10 mouse cellular contexts compared by ENCODE assay signal in genomic region chr19:7121252-7121651, GRCm38 (mm10). TPM values are rescaled to one million over a fixed set of nuclear protein-coding genes. Genes with fewer than 3 reads are reported as not detected.
DNase-seq lines count a peak whose midpoint lies in the region; ATAC-seq and TF ChIP-seq lines count a peak whose summit lies in the region.
"Had no signal": no experiment of that assay in that cellular context is flagged by ENCODE, and none has a peak within 500 bp of the region (broad histone marks: within the 10 kb centered on the region; RNA-seq: fewer than 3 reads in every experiment).

No protein-coding gene starts in this region.

- peaks cover 25% of the 10 kb centered on the region for H3K4me1 ChIP-seq in liver, adult 2 months (ENCODE audit: control insufficient read depth, insufficient read depth, low read length)
- H3K4me1 ChIP-seq in liver, postnatal 0 days (ENCODE audit: insufficient read depth): peaks cover 29% of the 10 kb centered on the region
- H3K4me1 ChIP-seq in intestine, postnatal 0 days (replicated peaks; ENCODE audit: control insufficient read depth, insufficient read depth, low read length): no peaks in the 10 kb centered on the region
- peaks cover 28% of the 10 kb centered on the region for H3K4me1 ChIP-seq in embryonic facial prominence, embryonic 10.5 days

- H3K27ac ChIP-seq in liver, adult 2 months (replicated peaks; ENCODE audit: insufficient read depth, low read depth, low read length): peak overlapping the region; percentile 81
- no peak overlapping the region for H3K27ac ChIP-seq in liver, postnatal 0 days (ENCODE audit: low read depth)
- H3K27ac ChIP-seq in intestine, postnatal 0 days (ENCODE audit: low read depth, low read length): no peak overlapping the region
- no peak overlapping the region; the same call in 1 of the 2 replicates for H3K27ac ChIP-seq in embryonic facial prominence, embryonic 10.5 days (replicated peaks)
- H3K27ac ChIP-seq: liver, embryonic 14.5 days had no signal

- ATAC-seq in liver, postnatal 0 days: no peak
- no peak for ATAC-seq in intestine, postnatal 0 days

- no peak overlapping the region for H3K4me3 ChIP-seq in liver, adult 2 months (ENCODE audit: insufficient read depth, low read depth, low read length)
- H3K4me3 ChIP-seq in liver, postnatal 0 days (ENCODE audit: low read depth, low read length): no peak overlapping the region
- H3K4me3 ChIP-seq in intestine, postnatal 0 days (ENCODE audit: low read depth, low read length): no peak overlapping the region
- no peak overlapping the region for H3K4me3 ChIP-seq in embryonic facial prominence, embryonic 10.5 days

- no peaks in the 10 kb centered on the region for H3K79me2 ChIP-seq in liver, adult 2 months (ENCODE audit: control insufficient read depth, insufficient read depth, low read length)

- no peak for TF ChIP-seq EP300 in liver, postnatal 0 days (IDR thresholded peaks at IDR 0.05; ENCODE audit: low read depth)

- TF ChIP-seq CTCF in liver, adult 2 months (IDR thresholded peaks at IDR 0.05; ENCODE audit: low read depth, low read length): peak; percentile 25; the same call in 1 of the 2 replicates
- TF ChIP-seq CTCF in liver, postnatal 0 days (IDR thresholded peaks at IDR 0.05; ENCODE audit: low read depth): no peak
- no peak for TF ChIP-seq CTCF in intestine, postnatal 0 days (IDR thresholded peaks at IDR 0.05; ENCODE audit: low read depth)

- no peaks in the 10 kb centered on the region for H3K9me3 ChIP-seq in liver, postnatal 0 days (ENCODE audit: low read length)
- no peaks in the 10 kb centered on the region for H3K9me3 ChIP-seq in intestine, postnatal 0 days (ENCODE audit: control insufficient read depth)
- H3K9me3 ChIP-seq in embryonic facial prominence, embryonic 10.5 days: no peaks in the 10 kb centered on the region

- H3K27me3 ChIP-seq in liver, adult 2 months (ENCODE audit: control insufficient read depth, insufficient read depth, low read length): no peaks in the 10 kb centered on the region
- no peaks in the 10 kb centered on the region for H3K27me3 ChIP-seq in liver, postnatal 0 days (ENCODE audit: insufficient read depth, low read length)
- no peaks in the 10 kb centered on the region for H3K27me3 ChIP-seq in intestine, postnatal 0 days (replicated peaks; ENCODE audit: control insufficient read depth, insufficient read depth, low read length)
- H3K27me3 ChIP-seq in embryonic facial prominence, embryonic 10.5 days (replicated peaks; ENCODE audit: low read depth, poor library complexity, severe bottlenecking): peaks cover 77% of the 10 kb centered on the region

- no peaks in the 10 kb centered on the region for H3K36me3 ChIP-seq in liver, adult 2 months (ENCODE audit: control insufficient read depth, insufficient read depth, low read length)
- H3K36me3 ChIP-seq in liver, postnatal 0 days (replicated peaks; ENCODE audit: insufficient read depth, low read length): no peaks in the 10 kb centered on the region
- no peaks in the 10 kb centered on the region for H3K36me3 ChIP-seq in intestine, postnatal 0 days (ENCODE audit: control insufficient read depth, insufficient read depth)
- no peaks in the 10 kb centered on the region for H3K36me3 ChIP-seq in embryonic facial prominence, embryonic 10.5 days (replicated peaks)

- no peak overlapping the region for H3K9ac ChIP-seq in liver, adult 2 months (ENCODE audit: low read depth, low read length)
- H3K9ac ChIP-seq in liver, postnatal 0 days (replicated peaks): no peak overlapping the region
- no peak overlapping the region for H3K9ac ChIP-seq in intestine, postnatal 0 days (ENCODE audit: low read depth, low read length)
- H3K9ac ChIP-seq: liver, embryonic 14.5 days had no signal

- TF ChIP-seq POLR2A in liver, adult 2 months (IDR thresholded peaks at IDR 0.05; ENCODE audit: extremely low read depth, insufficient read depth, low read length): no peak

- peak; percentile 93 for DNase-seq in liver, adult 2 months (ENCODE audit: extremely low read depth, low read depth, low spot score)
- DNase-seq in liver, postnatal 0 days: no peak
- peak; percentile 59 for DNase-seq in adrenal gland, postnatal 25 days
- DNase-seq in gastrocnemius, postnatal 10 days: peak; percentile 38
- DNase-seq in kidney, postnatal 36 days: peak; percentile 64 to 72
- DNase-seq in frontal cortex, adult 2 months (ENCODE audit: extremely low spot score in 1 of 2, low spot score in 1 of 2): no peak
- no peak for DNase-seq in embryonic facial prominence, embryonic 10.5 days (ENCODE audit: low spot score)

- no peak overlapping the region for H3K4me2 ChIP-seq in liver, postnatal 0 days (ENCODE audit: low read depth, low read length)
- H3K4me2 ChIP-seq in intestine, postnatal 0 days (replicated peaks; ENCODE audit: low read depth): no peak overlapping the region

- 23% methylated on average over 11 of the region's 11 CpGs for WGBS in liver, adult 2 months
- 69% methylated on average over 11 of the region's 11 CpGs for WGBS in liver, postnatal 0 days (ENCODE audit: insufficient replicate concordance)
- 51% methylated on average over 11 of the region's 11 CpGs for WGBS in intestine, postnatal 0 days
- WGBS in embryonic facial prominence, embryonic 10.5 days: 79% methylated on average over 11 of the region's 11 CpGs

RNA-seq across cellular contexts. Expression of gene Flrt1, which starts 15.7 kb away (rescaled TPM):
- total RNA-seq in liver, adult 2 months (2014; rRNA removed): 0.09 and 0.40 TPM in 2 replicates
- polyA plus RNA-seq in liver, adult 2 months (2012; rRNA removed): 0.27 and 0.31 TPM in 2 replicates
- polyA plus RNA-seq in liver, postnatal 0 days (2015; fragmentation: Nextera tagmentation; extraction: Ambion mirVana): 0.12 and 0.21 TPM in 2 replicates
- total RNA-seq in adrenal gland, postnatal 25 days (2021): 1.6 and 2.0 TPM in 2 replicates
- under 1 TPM; 0.61 to 0.99 TPM for total RNA-seq in gastrocnemius, postnatal 10 days (2021)
- polyA plus RNA-seq in frontal cortex, adult 2 months (2012; rRNA removed): 8.1 TPM in 2 replicates
- 0.75 and 0.82 TPM in 2 replicates for polyA plus RNA-seq in intestine, postnatal 0 days (2015; fragmentation: Nextera tagmentation; extraction: Ambion mirVana)
- polyA plus RNA-seq in embryonic facial prominence, embryonic 10.5 days (2016; fragmentation: Nextera tagmentation; extraction: Ambion mirVana): 2.5 and 2.9 TPM in 2 replicates
- total RNA-seq: MEL had no signal

Comparison
In these comparisons a context has a peak if more than half of its experiments do, and no peak if none do; other contexts are left out.
1. DNase-seq: peak in liver, adult 2 months (single experiment), adrenal gland, postnatal 25 days (single experiment), gastrocnemius, postnatal 10 days (single experiment) and kidney, postnatal 36 days (2 of 2); none in liver, postnatal 0 days (single experiment), frontal cortex, adult 2 months (0 of 2) and embryonic facial prominence, embryonic 10.5 days (single experiment).